11 mouse cellular contexts compared by ENCODE assay signal in the genomic region with DNA sequence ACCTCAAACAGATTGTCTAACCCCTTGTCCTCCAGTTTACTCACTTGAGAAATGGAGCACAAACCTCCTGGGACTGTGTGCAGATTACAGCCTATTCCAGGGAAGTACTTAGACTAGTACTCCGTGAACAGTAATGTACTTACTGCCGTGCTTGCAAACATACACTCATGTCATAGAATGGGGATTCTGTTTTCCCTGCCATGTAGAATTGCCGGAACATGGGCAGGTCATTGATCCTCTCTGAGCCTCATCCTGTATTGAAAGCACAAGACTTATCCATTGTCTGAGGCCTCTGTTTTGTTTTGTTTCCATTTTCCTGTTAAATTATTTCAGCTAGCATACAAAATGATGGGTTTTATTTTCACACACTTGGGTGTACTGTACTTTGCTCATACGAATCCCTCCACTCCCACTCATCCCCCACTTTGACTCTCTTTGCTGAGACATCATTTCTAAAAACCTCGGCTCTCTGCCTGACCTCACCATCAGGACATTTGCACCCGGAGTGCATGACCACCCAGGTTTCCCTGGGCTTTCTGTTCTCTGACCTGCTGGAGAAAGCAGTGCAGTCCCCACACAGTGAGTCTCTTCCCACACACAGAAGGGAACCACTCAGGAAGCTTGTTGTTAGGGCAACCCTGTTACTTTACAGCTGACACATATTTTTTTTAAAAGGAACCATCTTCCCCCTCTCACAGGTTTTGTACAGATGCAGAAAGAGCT. TPM values are rescaled to one million over a fixed set of nuclear protein-coding genes. Genes with fewer than 3 reads are reported as not detected.
A peak's percentile ranks its signal among the peaks of the same experiment; 100 is the strongest.
DNase-seq lines count a peak whose midpoint lies in the region; ATAC-seq and TF ChIP-seq lines count a peak whose summit lies in the region.
"Had no signal": no experiment of that assay in that cellular context is flagged by ENCODE, and none has a peak within 500 bp of the region (broad histone marks: within the 10 kb centered on the region; RNA-seq: fewer than 3 reads in every experiment).

No protein-coding gene starts in this region.

- no peak for ATAC-seq in heart, embryonic 12.5 days (ENCODE audit: insufficient number of reproducible peaks, low FRiP score)
- ATAC-seq in heart, embryonic 11.5 days (replicated peaks; ENCODE audit: insufficient number of reproducible peaks, low FRiP score, low TSS enrichment) = no peak
- ATAC-seq in liver, embryonic 15.5 days (ENCODE audit: insufficient read depth) = no peak
- no peak for ATAC-seq in liver, embryonic 11.5 days (replicated peaks; ENCODE audit: low FRiP score)
- ATAC-seq in hindbrain, embryonic 13.5 days (ENCODE audit: low FRiP score) = no peak

- no peaks in the 10 kb centered on the region for H3K27me3 ChIP-seq in heart, embryonic 12.5 days (replicated peaks)
- H3K27me3 ChIP-seq in heart, embryonic 11.5 days (ENCODE audit: control insufficient read depth, insufficient read depth, low read length) = no peaks in the 10 kb centered on the region
- H3K27me3 ChIP-seq in liver, embryonic 15.5 days = no peaks in the 10 kb centered on the region
- H3K27me3 ChIP-seq in liver, embryonic 11.5 days (replicated peaks; ENCODE audit: control insufficient read depth, insufficient read depth, low read length) = no peaks in the 10 kb centered on the region
- H3K27me3 ChIP-seq in hindbrain, embryonic 13.5 days = no peaks in the 10 kb centered on the region
- H3K27me3 ChIP-seq: limb, embryonic 13.5 days had no signal

- H3K4me3 ChIP-seq in heart, embryonic 12.5 days = no peak overlapping the region
- H3K4me3 ChIP-seq in heart, embryonic 11.5 days (ENCODE audit: low read depth, low read length) = no peak overlapping the region
- H3K4me3 ChIP-seq in liver, embryonic 15.5 days (replicated peaks) = no peak overlapping the region
- H3K4me3 ChIP-seq in liver, embryonic 11.5 days (ENCODE audit: low read depth, low read length) = no peak overlapping the region
- peak overlapping the region; percentile 47 for H3K4me3 ChIP-seq in bone marrow, adult 2 months (replicated peaks; ENCODE audit: control insufficient read depth, low read depth, low read length)
- no peak overlapping the region for H3K4me3 ChIP-seq in hindbrain, embryonic 13.5 days
- H3K4me3 ChIP-seq: limb, embryonic 13.5 days had no signal

- no peak for DNase-seq in liver, embryonic 11.5 days (ENCODE audit: low spot score)
- no peak for DNase-seq in cerebellum, adult 8-10 months
- no peak for DNase-seq in natural killer cell, adult 2 months (ENCODE audit: low spot score in 2 of 2)
- DNase-seq: gastrocnemius, postnatal 14 days; right cerebral cortex, postnatal 4 days had no signal

- H3K4me1 ChIP-seq in heart, embryonic 12.5 days (replicated peaks) = peaks cover 38% of the 10 kb centered on the region
- peaks cover 9% of the 10 kb centered on the region for H3K4me1 ChIP-seq in heart, embryonic 11.5 days (ENCODE audit: control insufficient read depth, insufficient read depth, low read length)
- peaks cover 11% of the 10 kb centered on the region for H3K4me1 ChIP-seq in liver, embryonic 15.5 days (replicated peaks)
- peaks cover 10% of the 10 kb centered on the region for H3K4me1 ChIP-seq in liver, embryonic 11.5 days (replicated peaks; ENCODE audit: control insufficient read depth, insufficient read depth, low read length)
- H3K4me1 ChIP-seq in bone marrow, adult 2 months (ENCODE audit: control insufficient read depth, insufficient read depth, low read length) = peaks cover 7% of the 10 kb centered on the region
- peaks cover 18% of the 10 kb centered on the region; the same call in 1 of the 2 replicates for H3K4me1 ChIP-seq in hindbrain, embryonic 13.5 days (replicated peaks)

- H3K36me3 ChIP-seq in heart, embryonic 12.5 days = no peaks in the 10 kb centered on the region
- no peaks in the 10 kb centered on the region for H3K36me3 ChIP-seq in heart, embryonic 11.5 days (ENCODE audit: control insufficient read depth, insufficient read depth, low read length)
- H3K36me3 ChIP-seq in liver, embryonic 15.5 days (replicated peaks) = no peaks in the 10 kb centered on the region
- H3K36me3 ChIP-seq in liver, embryonic 11.5 days (ENCODE audit: control insufficient read depth, insufficient read depth, low read length) = no peaks in the 10 kb centered on the region
- no peaks in the 10 kb centered on the region for H3K36me3 ChIP-seq in hindbrain, embryonic 13.5 days
- H3K36me3 ChIP-seq: limb, embryonic 13.5 days had no signal

- 60% methylated on average over 6 of the region's 6 CpGs for WGBS in heart, embryonic 12.5 days
- 51% methylated on average over 6 of the region's 6 CpGs for WGBS in heart, embryonic 11.5 days (ENCODE audit: insufficient replicate concordance)
- WGBS in liver, embryonic 15.5 days (ENCODE audit: insufficient replicate concordance) = 57% methylated on average over 6 of the region's 6 CpGs
- 64% methylated on average over 6 of the region's 6 CpGs for whole genome bisulfite sequencing in liver, embryonic 11.5 days
- WGBS in bone marrow, adult 2 months = 36% methylated on average over 6 of the region's 6 CpGs
- 45% methylated on average over 6 of the region's 6 CpGs for WGBS in hindbrain, embryonic 13.5 days

- H3K4me2 ChIP-seq in heart, embryonic 12.5 days = no peak overlapping the region
- H3K4me2 ChIP-seq in heart, embryonic 11.5 days = no peak overlapping the region
- H3K4me2 ChIP-seq in liver, embryonic 15.5 days = 0 out of 2 replicates have a peak overlapping the region, but pooled peaks have one; percentile 2
- H3K4me2 ChIP-seq in liver, embryonic 11.5 days = no peak overlapping the region
- H3K4me2 ChIP-seq in hindbrain, embryonic 13.5 days = no peak overlapping the region
- H3K4me2 ChIP-seq: limb, embryonic 13.5 days had no signal

- H3K9me3 ChIP-seq in heart, embryonic 12.5 days (replicated peaks) = no peaks in the 10 kb centered on the region
- no peaks in the 10 kb centered on the region for H3K9me3 ChIP-seq in heart, embryonic 11.5 days (replicated peaks; ENCODE audit: control insufficient read depth, low read length)
- H3K9me3 ChIP-seq in liver, embryonic 15.5 days (replicated peaks) = no peaks in the 10 kb centered on the region
- no peaks in the 10 kb centered on the region for H3K9me3 ChIP-seq in liver, embryonic 11.5 days (ENCODE audit: control insufficient read depth, low read length)
- H3K9me3 ChIP-seq in hindbrain, embryonic 13.5 days = no peaks in the 10 kb centered on the region
- H3K9me3 ChIP-seq: limb, embryonic 13.5 days had no signal

- peak overlapping the region; percentile 32; the same call in 1 of the 2 replicates for H3K27ac ChIP-seq in heart, embryonic 12.5 days (ENCODE audit: poor library complexity, severe bottlenecking)
- no peak overlapping the region for H3K27ac ChIP-seq in heart, embryonic 11.5 days (ENCODE audit: low read depth, low read length)
- no peak overlapping the region for H3K27ac ChIP-seq in liver, embryonic 15.5 days (replicated peaks)
- H3K27ac ChIP-seq in liver, embryonic 11.5 days (ENCODE audit: low read depth, low read length) = no peak overlapping the region
- peak overlapping the region; percentile 62 for H3K27ac ChIP-seq in bone marrow, adult 2 months (ENCODE audit: control insufficient read depth, insufficient read depth, low read depth, low read length, poor library complexity)
- 0 out of 2 replicates have a peak overlapping the region, but pooled peaks have one; percentile 37 for H3K27ac ChIP-seq in hindbrain, embryonic 13.5 days
- H3K27ac ChIP-seq: limb, embryonic 13.5 days had no signal

- no peak for TF ChIP-seq POLR2A in bone marrow, adult 2 months (IDR thresholded peaks at IDR 0.05; ENCODE audit: borderline replicate concordance, control insufficient read depth, low read depth, low read length)

- no peak overlapping the region for H3K9ac ChIP-seq in heart, embryonic 12.5 days
- H3K9ac ChIP-seq in heart, embryonic 11.5 days (ENCODE audit: low read depth, low read length) = no peak overlapping the region
- H3K9ac ChIP-seq in liver, embryonic 15.5 days = no peak overlapping the region
- no peak overlapping the region for H3K9ac ChIP-seq in liver, embryonic 11.5 days (ENCODE audit: low read depth, low read length)
- no peak overlapping the region for H3K9ac ChIP-seq in hindbrain, embryonic 13.5 days
- H3K9ac ChIP-seq: limb, embryonic 13.5 days had no signal

- no peak for TF ChIP-seq CTCF in bone marrow, adult 2 months (IDR thresholded peaks at IDR 0.05; ENCODE audit: control insufficient read depth, insufficient read depth, low read length)

RNA-seq across cellular contexts. Expression of a gene that starts 35.2 kb away (rescaled TPM):
- 10.5 and 10.9 TPM in 2 replicates for polyA plus RNA-seq in heart, embryonic 12.5 days (2016; fragmentation: Nextera tagmentation; extraction: Ambion mirVana)
- polyA plus RNA-seq in heart, embryonic 11.5 days (2014; fragmentation: Nextera tagmentation; extraction: Ambion mirVana) = 5.8 and 6.5 TPM in 2 replicates
- polyA plus RNA-seq in liver, embryonic 15.5 days (2015; fragmentation: Nextera tagmentation; extraction: Ambion mirVana) = 3.1 and 3.2 TPM in 2 replicates
- 9.4 and 11.4 TPM in 2 replicates for polyA plus RNA-seq in liver, embryonic 11.5 days (2014; fragmentation: Nextera tagmentation; extraction: Ambion mirVana)
- 22.5 and 41.4 TPM in 2 replicates for polyA plus RNA-seq in bone marrow, adult 2 months (2011; ENCODE audit: insufficient read depth, insufficient read length, low replicate concordance, missing spikeins)
- polyA plus RNA-seq in hindbrain, embryonic 13.5 days (2015; fragmentation: Nextera tagmentation; extraction: Ambion mirVana) = 22.2 and 24.1 TPM in 2 replicates

Comparison
In these comparisons a context has a peak if more than half of its experiments do, and no peak if none do; other contexts are left out.
1. H3K27ac ChIP-seq: peak in heart, embryonic 12.5 days (single experiment), bone marrow, adult 2 months (single experiment) and hindbrain, embryonic 13.5 days (single experiment); none in heart, embryonic 11.5 days (single experiment), liver, embryonic 15.5 days (single experiment) and liver, embryonic 11.5 days (single experiment).